Mouse (Mus musculus) limb, embryonic 13.5 days (tissue): ENCODE measurements at regions not wholly inside any gene's neighbourhood (a gene's known extent, or its start where the extent isn't known, plus 50 kb on each side); places are given as distances from the start of the nearest gene placed in this dataset.
A peak's percentile ranks its signal among the peaks of the same experiment; 100 is the strongest.

ENCODE experiments used
- ATAC-seq: fragments of 200-750 bp; cut with Nextera tagmentation; 2 replicates; pipeline ENCODE4 v1.8.0; 2017; ENCODE audit warnings: low read depth, moderate number of reproducible peaks, moderate TSS enrichment; ENCODE audit not compliant: low FRiP score
- H3K27ac ChIP-seq: fragments of 300-500 bp; sonication (generic); 2 replicates; pipeline ENCODE4 v1.5.1; 2015; ENCODE audit warnings: inconsistent platforms, mild to moderate bottlenecking, moderate library complexity
- H3K27me3 ChIP-seq: fragments of 300-500 bp; sonication (generic); 2 replicates; pipeline ENCODE4 v1.6.1; 2015; ENCODE audit warnings: mild to moderate bottlenecking, inconsistent platforms
- H3K36me3 ChIP-seq: fragments of 300-500 bp; sonication (generic); 2 replicates; pipeline ENCODE4 v1.6.1; 2015; ENCODE audit warnings: inconsistent platforms, mild to moderate bottlenecking, moderate library complexity
- H3K4me1 ChIP-seq: fragments of 300-500 bp; sonication (generic); 2 replicates; pipeline ENCODE4 v1.6.1; 2015; ENCODE audit warnings: inconsistent platforms
- H3K4me2 ChIP-seq: fragments of 300-500 bp; sonication (generic); replicated peaks from 2 replicates; pipeline ENCODE4 v1.6.1; 2015; ENCODE audit warnings: inconsistent platforms, mild to moderate bottlenecking, moderate library complexity
- H3K4me3 ChIP-seq: fragments of 300-500 bp; sonication (generic); 2 replicates; pipeline ENCODE4 v1.5.1; 2015; ENCODE audit warnings: moderate library complexity, mild to moderate bottlenecking, inconsistent platforms
- H3K9ac ChIP-seq: fragments of 300-500 bp; sonication (generic); 2 replicates; pipeline ENCODE4 v1.6.1; 2015; ENCODE audit warnings: mild to moderate bottlenecking, inconsistent platforms
- H3K9me3 ChIP-seq: fragments of 300-500 bp; sonication (generic); 2 replicates; pipeline ENCODE4 v1.6.1; 2016; ENCODE audit warnings: inconsistent platforms
- WGBS: fragments of 180-500 bp; shearing (Covaris S2); methylation state at CpG from one replicate; pipeline ENCODE4 v1.1.7; 2015; 5-methylcytosine and 5-hydroxymethylcytosine counted together

DNA sequence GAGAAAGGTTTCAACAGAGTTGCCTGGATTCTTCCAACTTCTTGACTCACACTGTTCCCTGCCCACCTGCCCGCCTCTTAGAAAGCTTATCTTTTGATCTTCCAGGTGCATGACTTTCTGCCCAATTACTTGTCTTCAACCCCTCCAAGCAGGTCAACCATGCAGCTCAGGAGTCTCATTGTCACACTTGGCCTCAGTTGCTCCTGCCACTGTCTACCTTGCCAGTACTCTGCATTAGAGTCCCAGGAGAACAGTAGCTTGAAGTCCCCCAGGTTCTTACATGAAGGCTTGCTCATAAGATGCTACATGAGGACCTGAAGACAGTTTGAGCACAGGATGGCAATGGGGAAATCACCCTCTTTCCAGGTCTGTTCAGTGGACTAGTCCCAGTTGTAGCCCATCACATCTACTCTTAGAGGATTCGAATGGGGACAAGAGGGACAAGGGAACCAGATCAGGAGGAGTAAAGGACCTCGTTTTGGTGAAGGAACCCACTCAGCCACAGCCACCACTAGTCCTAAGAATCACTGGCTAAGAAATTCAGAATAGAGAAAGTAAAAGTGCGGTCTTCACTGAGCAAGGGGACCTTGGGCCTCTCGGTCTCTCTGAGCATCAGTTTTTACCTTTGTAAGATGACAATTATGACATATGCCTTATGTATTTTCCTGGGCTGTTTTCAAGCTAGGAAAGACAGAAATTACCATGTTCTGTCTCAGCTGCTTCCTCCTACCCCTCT is 185.3 kb upstream of the Bcl6 start:
- WGBS: 83% methylated on average over 5 of the region's 5 CpGs
- no peak for ATAC-seq
- no peak overlapping the region for H3K4me2 ChIP-seq
- no peak overlapping the region for H3K9ac ChIP-seq
- H3K27ac ChIP-seq: no peak overlapping the region
- 0 out of 2 replicates have a peak, but pooled peaks cover 7% of the 10 kb centered on the region for H3K4me1 ChIP-seq
- H3K4me3 ChIP-seq: no peak overlapping the region
- no peaks in the 10 kb centered on the region for H3K9me3 ChIP-seq
- H3K36me3 ChIP-seq: no peaks in the 10 kb centered on the region
- H3K27me3 ChIP-seq: no peaks in the 10 kb centered on the region

DNA sequence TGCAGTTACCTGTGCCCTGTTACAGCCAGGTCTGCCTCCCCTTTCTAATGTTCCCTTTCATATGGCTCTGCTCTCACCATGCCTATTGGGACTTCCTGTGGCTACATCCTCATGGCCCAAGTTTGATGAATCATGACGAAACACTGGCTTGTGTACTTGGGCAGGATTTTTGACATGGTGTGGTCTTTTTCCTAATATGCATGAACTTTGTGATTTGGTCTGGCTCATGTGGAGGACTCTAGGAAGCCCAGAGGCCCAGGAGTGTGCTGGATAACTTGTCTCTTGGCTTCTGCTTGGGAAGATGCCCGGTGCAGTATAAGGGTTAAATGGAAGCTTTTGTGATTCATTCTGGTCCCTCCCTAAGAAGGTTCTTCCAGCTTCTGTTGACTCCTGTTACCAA is 184.0 kb upstream of the Bcl6 start:
- Histone ChIP-seq H3K36me3 (no peaks in the 10 kb centered on the region), H3K4me3 (no peak overlapping the region), H3K9ac (no peak overlapping the region), H3K27me3 (no peaks in the 10 kb centered on the region), H3K4me2 (no peak overlapping the region), H3K4me1 (0 out of 2 replicates have a peak, but pooled peaks cover 7% of the 10 kb centered on the region), H3K27ac (no peak overlapping the region), H3K9me3 (no peaks in the 10 kb centered on the region)
- 93% methylated on average over 2 of the region's 2 CpGs for WGBS
- ATAC-seq: no peak

DNA sequence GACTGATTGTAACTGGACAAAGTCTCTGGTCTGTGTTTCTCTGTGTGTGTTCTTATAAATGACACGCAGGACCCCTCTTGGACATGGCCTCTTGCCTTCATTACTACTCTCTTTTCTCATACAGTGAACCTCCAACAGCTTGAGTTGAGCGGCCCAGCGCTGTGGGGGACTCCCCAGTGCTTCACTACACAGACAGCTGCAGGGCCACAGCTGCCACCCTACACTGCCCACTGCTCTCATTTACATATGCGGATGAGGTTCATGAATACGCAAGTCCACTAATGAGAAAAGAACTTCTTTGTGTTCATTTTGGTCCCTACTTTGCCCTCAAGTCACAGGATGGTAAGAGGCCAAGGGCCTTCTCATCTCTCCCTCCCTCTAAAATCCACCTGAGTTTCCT is 183.4 kb upstream of the Bcl6 start:
- ATAC-seq: no peak
- no peak overlapping the region for H3K27ac ChIP-seq
- no peak overlapping the region for H3K4me3 ChIP-seq
- H3K9me3 ChIP-seq: no peaks in the 10 kb centered on the region
- 0 out of 2 replicates have a peak, but pooled peaks cover 7% of the 10 kb centered on the region for H3K4me1 ChIP-seq
- H3K36me3 ChIP-seq: no peaks in the 10 kb centered on the region
- H3K4me2 ChIP-seq: no peak overlapping the region
- no peak overlapping the region for H3K9ac ChIP-seq
- H3K27me3 ChIP-seq: no peaks in the 10 kb centered on the region
- 83% methylated on average over 5 of the region's 5 CpGs for WGBS

DNA sequence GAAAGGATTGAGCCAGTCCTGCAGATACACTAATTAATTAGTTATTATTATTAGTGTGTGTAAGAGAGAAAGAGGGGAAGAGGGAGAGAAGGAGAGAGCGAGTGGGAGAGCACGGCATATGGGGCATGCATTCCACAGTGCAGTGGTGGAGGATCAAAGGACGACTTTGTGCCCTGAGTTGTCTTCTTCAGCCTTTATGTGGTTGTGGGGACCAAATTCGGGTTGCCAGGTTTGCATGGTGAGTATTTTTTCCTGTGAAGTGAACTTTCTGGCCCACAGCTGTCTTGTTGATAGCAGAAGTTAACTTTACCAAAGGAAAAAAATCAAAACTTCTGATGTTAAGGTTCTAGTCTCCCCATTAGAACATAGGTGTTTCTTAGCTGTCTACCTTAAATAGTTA is 182.5 kb upstream of the Bcl6 start:
- H3K27me3 ChIP-seq: no peaks in the 10 kb centered on the region
- H3K9ac ChIP-seq: no peak overlapping the region
- WGBS: 65% methylated on average over 4 of the region's 4 CpGs
- no peaks in the 10 kb centered on the region for H3K36me3 ChIP-seq
- no peaks in the 10 kb centered on the region for H3K9me3 ChIP-seq
- H3K4me3 ChIP-seq: no peak overlapping the region
- no peak for ATAC-seq
- no peak overlapping the region for H3K4me2 ChIP-seq
- 0 out of 2 replicates have a peak, but pooled peaks cover 7% of the 10 kb centered on the region for H3K4me1 ChIP-seq
- H3K27ac ChIP-seq: no peak overlapping the region

DNA sequence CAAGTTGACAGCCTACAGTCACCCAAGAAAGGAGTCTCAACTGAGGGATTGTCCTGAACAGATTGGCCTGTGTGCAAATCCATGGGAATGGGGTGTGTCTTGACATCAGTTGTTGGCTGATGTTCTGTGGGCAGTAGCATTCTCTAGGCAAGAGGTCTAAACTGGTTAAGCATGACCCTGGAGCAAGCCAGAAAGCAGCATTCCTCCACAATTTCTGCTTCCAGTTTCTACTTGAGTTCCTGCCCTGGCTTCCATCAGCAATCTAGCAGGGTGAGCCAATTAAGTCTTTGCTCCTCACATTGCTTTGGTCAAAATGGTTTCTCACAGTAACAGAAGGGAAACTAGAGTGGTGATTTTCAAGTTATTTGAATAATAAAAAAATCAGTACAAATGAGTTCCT is 177.8 kb upstream of the Bcl6 start:
- no peak overlapping the region for H3K4me3 ChIP-seq
- H3K9ac ChIP-seq: no peak overlapping the region
- no peaks in the 10 kb centered on the region for H3K27me3 ChIP-seq
- H3K36me3 ChIP-seq: no peaks in the 10 kb centered on the region
- no peak for ATAC-seq
- H3K4me1 ChIP-seq: peaks cover 17% of the 10 kb centered on the region
- no peaks in the 10 kb centered on the region for H3K9me3 ChIP-seq
- H3K4me2 ChIP-seq: no peak overlapping the region
- H3K27ac ChIP-seq: no peak overlapping the region

DNA sequence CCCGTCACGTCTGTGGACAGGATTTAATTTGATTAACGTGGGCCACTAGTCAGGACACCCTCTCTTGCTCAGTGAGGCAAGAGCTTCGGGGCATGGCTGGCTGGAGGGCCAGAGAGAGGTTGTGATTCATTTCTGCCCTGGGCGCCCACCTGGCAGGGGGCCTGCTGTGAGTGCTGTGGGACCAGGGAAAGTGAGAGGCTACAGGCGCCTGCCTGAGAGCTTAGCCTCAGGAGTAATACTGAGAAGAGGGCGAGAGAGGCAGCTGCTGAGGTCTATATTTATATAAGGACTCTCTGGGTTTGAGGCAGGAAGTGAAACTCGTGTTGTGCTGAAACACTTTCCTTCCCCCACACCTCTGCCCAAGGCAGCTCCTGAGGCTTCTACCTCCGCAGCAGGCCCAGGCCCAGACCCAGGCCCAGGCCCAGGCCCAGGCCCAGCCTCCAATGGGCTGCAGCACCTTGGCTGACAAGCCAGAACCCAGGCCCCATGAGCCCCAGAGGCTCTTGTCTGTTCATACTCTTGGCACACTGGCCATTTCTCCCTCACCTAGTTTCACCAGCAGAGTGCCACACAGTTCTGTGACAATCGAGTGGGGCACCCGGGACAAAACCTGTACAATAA is 176.9 kb upstream of the Bcl6 start:
- no peak overlapping the region for H3K4me2 ChIP-seq
- peak; percentile 69 for ATAC-seq
- 46% methylated on average over 11 of the region's 11 CpGs for WGBS

DNA sequence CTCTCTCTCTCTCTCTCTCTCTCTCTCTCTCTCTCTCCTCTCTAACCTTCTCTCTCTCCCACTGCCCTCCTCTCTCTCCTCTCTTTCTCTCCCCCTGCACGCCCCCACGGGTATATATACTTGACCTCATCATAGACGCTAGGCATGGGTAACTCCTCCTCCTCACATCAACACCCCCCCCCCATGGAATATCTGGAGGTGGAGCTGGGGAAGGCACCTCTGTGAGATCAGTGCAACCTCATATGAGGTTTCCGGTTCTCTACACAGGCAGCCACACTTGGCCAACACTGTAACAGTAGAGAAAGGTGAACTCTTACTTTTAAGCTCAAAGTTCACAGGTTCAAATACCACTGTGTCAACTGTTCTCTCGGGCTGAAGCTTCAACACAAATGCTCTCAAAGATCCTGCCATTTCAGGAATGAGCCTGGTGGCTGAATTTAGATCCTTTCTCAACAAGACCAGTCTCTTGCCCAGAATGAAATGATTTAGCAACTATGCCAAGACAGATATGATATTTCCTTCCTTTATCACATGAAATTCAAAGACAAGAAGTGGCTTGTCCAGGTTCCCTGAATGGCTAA is 172.1 kb upstream of the Bcl6 start:
- Histone ChIP-seq H3K9ac (no peak overlapping the region), H3K9me3 (no peaks in the 10 kb centered on the region), H3K27ac (no peak overlapping the region), H3K4me2 (no peak overlapping the region), H3K36me3 (no peaks in the 10 kb centered on the region), H3K27me3 (no peaks in the 10 kb centered on the region), H3K4me3 (no peak overlapping the region), H3K4me1 (peaks cover 19% of the 10 kb centered on the region)
- 78% methylated on average over 5 of the region's 5 CpGs for WGBS
- no peak for ATAC-seq

More for the DNA sequence above, 176.9 kb upstream of the Bcl6 start:
- H3K9ac ChIP-seq: 0 out of 2 replicates have a peak overlapping the region, but pooled peaks have one; percentile 13
- H3K4me1 ChIP-seq: peaks cover 20% of the 10 kb centered on the region
- H3K9me3 ChIP-seq: no peaks in the 10 kb centered on the region
- H3K27me3 ChIP-seq: no peaks in the 10 kb centered on the region
- no peak overlapping the region for H3K4me3 ChIP-seq
- peak overlapping the region; percentile 63; the same call in 1 of the 2 replicates for H3K27ac ChIP-seq
- no peaks in the 10 kb centered on the region for H3K36me3 ChIP-seq

DNA sequence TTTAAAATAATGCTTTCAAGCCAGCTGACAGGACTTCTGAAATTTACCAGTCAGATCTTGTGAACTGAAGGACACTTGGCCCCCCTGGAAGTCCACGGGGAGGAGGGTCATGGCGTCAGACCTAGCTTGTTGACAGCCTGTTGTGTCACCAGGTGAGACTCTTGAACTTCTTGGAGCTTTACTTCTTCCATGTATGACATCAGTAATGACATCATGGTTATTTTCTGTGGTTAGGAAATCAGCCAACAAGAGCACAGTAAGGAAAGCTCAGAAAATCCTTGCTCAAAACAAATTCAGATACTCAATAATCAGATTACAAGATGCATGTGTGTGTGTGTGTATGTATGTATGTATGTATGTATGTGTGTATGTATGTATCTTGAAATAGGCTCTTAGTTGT is 170.7 kb upstream of the Bcl6 start:
- H3K4me3 ChIP-seq: no peak overlapping the region
- WGBS: 86% methylated on average over 2 of the region's 2 CpGs
- H3K27ac ChIP-seq: no peak overlapping the region
- no peaks in the 10 kb centered on the region for H3K36me3 ChIP-seq
- H3K9me3 ChIP-seq: no peaks in the 10 kb centered on the region
- H3K27me3 ChIP-seq: no peaks in the 10 kb centered on the region
- ATAC-seq: no peak
- peaks cover 17% of the 10 kb centered on the region for H3K4me1 ChIP-seq
- H3K9ac ChIP-seq: no peak overlapping the region
- H3K4me2 ChIP-seq: no peak overlapping the region

DNA sequence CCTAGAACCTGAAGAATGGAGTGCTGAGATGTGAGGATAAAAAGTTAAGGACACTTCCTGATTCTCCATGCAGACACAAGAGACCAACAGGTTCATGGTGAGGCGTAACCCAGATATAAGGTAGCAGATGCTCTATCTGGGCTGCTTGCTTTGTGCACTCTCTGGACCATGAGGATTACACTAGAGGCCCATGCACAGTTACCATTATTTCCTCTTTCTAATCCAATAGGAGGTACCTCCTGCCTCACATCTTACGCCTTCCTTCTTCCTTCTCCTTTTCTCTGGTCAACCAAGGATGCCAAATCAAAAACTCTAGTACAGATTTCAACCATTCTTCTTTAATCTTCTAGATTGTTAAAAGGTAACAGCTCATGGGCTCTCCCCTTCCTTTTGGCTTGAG is 169.1 kb upstream of the Bcl6 start:
- Histone ChIP-seq H3K27ac (no peak overlapping the region), H3K36me3 (no peaks in the 10 kb centered on the region), H3K9ac (no peak overlapping the region), H3K27me3 (no peaks in the 10 kb centered on the region), H3K9me3 (no peaks in the 10 kb centered on the region), H3K4me1 (peaks cover 21% of the 10 kb centered on the region), H3K4me2 (no peak overlapping the region), H3K4me3 (no peak overlapping the region)
- 93% methylated on average over 2 of the region's 2 CpGs for WGBS
- ATAC-seq: no peak

DNA sequence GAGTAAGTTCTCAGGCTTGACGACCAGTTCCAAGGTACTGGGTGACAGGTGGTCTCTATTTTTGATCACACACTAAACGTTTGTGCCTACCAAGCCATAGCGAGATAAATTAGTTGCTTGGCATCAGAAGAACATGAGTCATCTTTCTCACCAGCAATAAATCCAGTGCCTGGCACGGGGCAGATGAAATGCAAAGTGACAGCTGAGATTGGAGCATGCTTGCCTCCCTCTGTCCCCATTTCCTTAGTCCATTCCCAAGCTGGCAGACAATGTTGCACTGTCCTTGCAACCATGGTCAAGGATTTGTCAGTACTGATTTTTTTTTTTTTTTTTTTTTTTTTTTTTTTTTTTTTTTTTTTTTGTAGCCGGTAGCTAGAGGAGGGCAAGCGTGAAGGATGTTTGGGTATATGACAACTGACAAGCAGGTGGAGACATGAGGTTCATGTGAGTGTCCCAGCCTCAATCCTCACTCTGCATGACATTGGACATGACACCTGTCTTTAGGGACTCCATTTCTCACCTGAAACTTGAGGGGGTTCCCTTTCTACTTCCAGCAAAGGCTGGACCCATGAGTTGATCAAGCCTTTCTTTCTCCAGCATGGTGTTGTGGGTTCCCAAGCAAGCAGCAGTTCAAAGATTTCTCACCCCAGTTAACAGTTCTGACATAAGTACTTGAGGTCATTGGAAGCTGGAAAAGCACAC is 168.2 kb upstream of the Bcl6 start:
- 73% methylated on average over 6 of the region's 6 CpGs for WGBS
- Histone ChIP-seq H3K9ac (no peak overlapping the region), H3K27me3 (no peaks in the 10 kb centered on the region), H3K9me3 (no peaks in the 10 kb centered on the region), H3K4me1 (peaks cover 21% of the 10 kb centered on the region), H3K36me3 (no peaks in the 10 kb centered on the region), H3K4me3 (no peak overlapping the region), H3K4me2 (no peak overlapping the region), H3K27ac (no peak overlapping the region)
- ATAC-seq: no peak

DNA sequence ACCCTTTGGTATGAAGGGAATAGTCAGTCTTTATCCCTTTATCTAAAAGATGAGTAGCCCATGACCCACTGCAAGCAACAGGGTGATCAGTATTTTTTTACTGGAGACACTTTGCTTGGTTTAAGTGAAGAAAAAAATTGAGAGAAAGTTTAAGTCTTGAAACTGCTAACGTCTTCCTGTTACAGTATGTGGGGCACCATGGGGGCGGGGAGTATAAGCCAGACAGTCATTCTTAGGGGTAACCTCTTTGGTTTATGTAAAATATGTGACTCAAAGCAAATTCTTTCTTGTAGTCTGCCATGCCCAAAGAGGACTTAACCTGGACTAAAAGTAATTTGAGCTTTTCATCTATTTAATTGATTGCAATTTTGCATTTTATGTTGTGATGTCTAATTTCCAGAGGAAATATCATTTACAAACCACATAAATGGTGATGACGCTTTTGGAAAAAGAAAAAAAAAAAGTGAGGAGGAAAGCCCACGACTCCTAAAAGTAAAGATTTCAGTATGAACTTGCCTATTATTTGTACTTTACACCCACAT is 166.2 kb upstream of the Bcl6 start:
- Histone ChIP-seq H3K9ac (no peak overlapping the region), H3K27me3 (no peaks in the 10 kb centered on the region), H3K9me3 (no peaks in the 10 kb centered on the region), H3K36me3 (no peaks in the 10 kb centered on the region), H3K4me1 (peaks cover 15% of the 10 kb centered on the region; the same call in 1 of the 2 replicates), H3K4me2 (no peak overlapping the region), H3K27ac (no peak overlapping the region), H3K4me3 (no peak overlapping the region)
- 68% methylated on average over 4 of the region's 4 CpGs for WGBS
- ATAC-seq: no peak

DNA sequence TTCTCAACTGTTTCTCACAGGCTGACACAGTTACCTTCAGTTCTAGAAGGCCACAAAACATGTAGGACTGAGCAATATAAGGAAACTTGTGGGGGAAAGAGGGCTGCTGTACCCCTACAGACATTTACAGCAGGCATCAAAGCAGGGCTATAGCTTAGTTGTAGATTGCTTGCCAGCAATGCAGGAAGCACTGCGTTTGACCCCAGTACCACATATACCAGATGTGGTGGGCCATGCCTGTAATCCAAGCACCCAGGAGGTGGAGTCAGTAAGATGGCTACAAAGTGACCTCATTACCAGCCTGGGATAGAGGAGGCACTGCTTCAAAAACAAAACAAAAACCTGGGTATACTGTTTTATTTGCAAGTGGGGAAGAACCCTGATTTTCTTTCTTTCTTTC is 165.3 kb upstream of the Bcl6 start:
- WGBS: 0% methylated on average over 1 of the region's 1 CpGs
- H3K9ac ChIP-seq: no peak overlapping the region
- H3K27me3 ChIP-seq: no peaks in the 10 kb centered on the region
- peak; percentile 72; the same call in 1 of the 2 replicates for ATAC-seq
- no peak overlapping the region for H3K4me3 ChIP-seq
- H3K4me1 ChIP-seq: peaks cover 15% of the 10 kb centered on the region; the same call in 1 of the 2 replicates
- H3K4me2 ChIP-seq: no peak overlapping the region
- no peaks in the 10 kb centered on the region for H3K36me3 ChIP-seq
- peak overlapping the region; percentile 28; the same call in 1 of the 2 replicates for H3K27ac ChIP-seq
- no peaks in the 10 kb centered on the region for H3K9me3 ChIP-seq
